Mouse (Mus musculus): ENCODE results near the gene Prkcsh. TPM values are rescaled to one million over a fixed set of nuclear protein-coding genes. Genes with fewer than 3 reads are reported as not detected.
A peak's percentile ranks its signal among the peaks of the same experiment; 100 is the strongest.

Gene Prkcsh
- polyA plus RNA-seq, 1 experiment from 2014 or later: 79.5 TPM

- H3K9ac ChIP-seq: peak overlapping the region; percentile 49
- H3K27me3 ChIP-seq (replicated peaks): peaks cover 26% of the 10 kb centered on the region
- peak overlapping the region; percentile 92 for H3K4me2 ChIP-seq
- peak overlapping the region; percentile 55 for H3K4me3 ChIP-seq
- H3K9me3 ChIP-seq (replicated peaks): no peaks in the 10 kb centered on the region
- H3K4me1 ChIP-seq (replicated peaks): peaks cover 40% of the 10 kb centered on the region
- no peak for ATAC-seq (ENCODE audit: insufficient number of reproducible peaks, low FRiP score)
- under 1% methylated on average over 15 of the region's 15 CpGs for WGBS
- peak overlapping the region; percentile 61 for H3K27ac ChIP-seq (ENCODE audit: poor library complexity, severe bottlenecking)
- peaks cover 18% of the 10 kb centered on the region for H3K36me3 ChIP-seq
Measured at GRCm38 (mm10) chr9:21962010-21962409, 40.6 kb upstream of the Prkcsh start.

GRCm38 (mm10) chr9:21962416-21963059 lies 40.1 kb upstream of the Prkcsh start:
- peak overlapping the region; percentile 61 for H3K27ac ChIP-seq (ENCODE audit: poor library complexity, severe bottlenecking)
- 2% methylated on average over 34 of the region's 34 CpGs for WGBS
- peaks cover 26% of the 10 kb centered on the region for H3K27me3 ChIP-seq (replicated peaks)

GRCm38 (mm10) chr9:21963417-21963816 lies 39.2 kb upstream of the Prkcsh start, which contains the start of gene Epor:
TSS of gene Epor (minus strand) at chr9:21963506.
- Histone ChIP-seq H3K27ac (ENCODE audit: poor library complexity, severe bottlenecking) (peak within 1 kb of the TSS; percentile 61), H3K9me3 (replicated peaks) (no peaks in the 10 kb centered on the region), H3K27me3 (replicated peaks) (peaks cover 26% of the 10 kb centered on the region), H3K4me3 (peak within 1 kb of the TSS; percentile 55), H3K36me3 (peaks cover 10% of the 10 kb centered on the region), H3K4me1 (replicated peaks) (peaks cover 38% of the 10 kb centered on the region), H3K9ac (peak within 1 kb of the TSS; percentile 49), H3K4me2 (peak within 1 kb of the TSS; percentile 92)
- ATAC-seq (ENCODE audit: insufficient number of reproducible peaks, low FRiP score): peak; percentile 89
- WGBS: 5% methylated on average over 8 of the region's 8 CpGs

More at GRCm38 (mm10) chr9:21962416-21963059, 40.1 kb upstream of the Prkcsh start:
- Histone ChIP-seq H3K9me3 (replicated peaks) (no peaks in the 10 kb centered on the region), H3K4me2 (peak overlapping the region; percentile 92), H3K36me3 (peaks cover 14% of the 10 kb centered on the region), H3K9ac (peak overlapping the region; percentile 49), H3K4me1 (replicated peaks) (peaks cover 40% of the 10 kb centered on the region), H3K4me3 (peak overlapping the region; percentile 55)
- ATAC-seq (ENCODE audit: insufficient number of reproducible peaks, low FRiP score): peak; percentile 91

- no peak overlapping the region for H3K4me3 ChIP-seq
- H3K27ac ChIP-seq (ENCODE audit: poor library complexity, severe bottlenecking): no peak overlapping the region
- no peaks in the 10 kb centered on the region for H3K36me3 ChIP-seq
- H3K27me3 ChIP-seq (replicated peaks): no peaks in the 10 kb centered on the region
- H3K4me2 ChIP-seq: no peak overlapping the region
- H3K9ac ChIP-seq: no peak overlapping the region
- no peaks in the 10 kb centered on the region for H3K9me3 ChIP-seq (replicated peaks)
- H3K4me1 ChIP-seq (replicated peaks): peaks cover 3% of the 10 kb centered on the region
- 61% methylated on average over 6 of the region's 6 CpGs for WGBS
- ATAC-seq (ENCODE audit: insufficient number of reproducible peaks, low FRiP score): no peak
Measured at GRCm38 (mm10) chr9:21968883-21969282, 33.7 kb upstream of the Prkcsh start.

- Histone ChIP-seq H3K9me3 (replicated peaks) (no peaks in the 10 kb centered on the region), H3K27me3 (replicated peaks) (no peaks in the 10 kb centered on the region), H3K9ac (no peak overlapping the region), H3K4me3 (no peak overlapping the region), H3K4me2 (no peak overlapping the region), H3K4me1 (replicated peaks) (no peaks in the 10 kb centered on the region), H3K27ac (ENCODE audit: poor library complexity, severe bottlenecking) (no peak overlapping the region), H3K36me3 (no peaks in the 10 kb centered on the region)
- no peak for ATAC-seq (ENCODE audit: insufficient number of reproducible peaks, low FRiP score)
- 85% methylated on average over 4 of the region's 4 CpGs for WGBS
Measured at GRCm38 (mm10) chr9:21969304-21969703, 33.3 kb upstream of the Prkcsh start.

- Histone ChIP-seq H3K27ac (ENCODE audit: poor library complexity, severe bottlenecking) (no peak overlapping the region), H3K27me3 (replicated peaks) (peaks cover 23% of the 10 kb centered on the region), H3K9me3 (replicated peaks) (peaks cover 4% of the 10 kb centered on the region; the same call in 1 of the 2 replicates), H3K4me1 (replicated peaks) (no peaks in the 10 kb centered on the region), H3K36me3 (no peaks in the 10 kb centered on the region), H3K4me3 (no peak overlapping the region), H3K4me2 (no peak overlapping the region), H3K9ac (no peak overlapping the region)
- 87% methylated on average over 10 of the region's 10 CpGs for WGBS
- ATAC-seq (ENCODE audit: insufficient number of reproducible peaks, low FRiP score): no peak
Measured at GRCm38 (mm10) chr9:21976626-21977175, 25.9 kb upstream of the Prkcsh start.

GRCm38 (mm10) chr9:21977331-21977730 lies 25.3 kb upstream of the Prkcsh start:
- ATAC-seq (ENCODE audit: insufficient number of reproducible peaks, low FRiP score): no peak
- Histone ChIP-seq H3K9me3 (replicated peaks) (peaks cover 7% of the 10 kb centered on the region; the same call in 1 of the 2 replicates), H3K27ac (ENCODE audit: poor library complexity, severe bottlenecking) (no peak overlapping the region), H3K27me3 (replicated peaks) (peaks cover 30% of the 10 kb centered on the region), H3K36me3 (no peaks in the 10 kb centered on the region), H3K9ac (no peak overlapping the region), H3K4me1 (replicated peaks) (no peaks in the 10 kb centered on the region), H3K4me2 (no peak overlapping the region), H3K4me3 (no peak overlapping the region)
- 84% methylated on average over 5 of the region's 5 CpGs for WGBS

GRCm38 (mm10) chr9:21977972-21978371 lies 24.6 kb upstream of the Prkcsh start:
- no peak overlapping the region for H3K9ac ChIP-seq
- peaks cover 36% of the 10 kb centered on the region for H3K27me3 ChIP-seq (replicated peaks)
- WGBS: 16% methylated on average over 2 of the region's 2 CpGs
- H3K36me3 ChIP-seq: no peaks in the 10 kb centered on the region
- no peak overlapping the region for H3K27ac ChIP-seq (ENCODE audit: poor library complexity, severe bottlenecking)
- no peak for ATAC-seq (ENCODE audit: insufficient number of reproducible peaks, low FRiP score)
- no peaks in the 10 kb centered on the region for H3K4me1 ChIP-seq (replicated peaks)
- no peak overlapping the region for H3K4me3 ChIP-seq
- H3K9me3 ChIP-seq (replicated peaks): peaks cover 7% of the 10 kb centered on the region; the same call in 1 of the 2 replicates
- H3K4me2 ChIP-seq: no peak overlapping the region

GRCm38 (mm10) chr9:21978398-21979128 lies 24.0 kb upstream of the Prkcsh start:
- H3K4me3 ChIP-seq: no peak overlapping the region
- H3K27me3 ChIP-seq (replicated peaks): peaks cover 41% of the 10 kb centered on the region
- no peak overlapping the region for H3K4me2 ChIP-seq
- peaks cover 7% of the 10 kb centered on the region; the same call in 1 of the 2 replicates for H3K9me3 ChIP-seq (replicated peaks)
- WGBS: 82% methylated on average over 4 of the region's 4 CpGs
- no peak overlapping the region for H3K9ac ChIP-seq
- no peaks in the 10 kb centered on the region for H3K36me3 ChIP-seq
- no peak overlapping the region for H3K27ac ChIP-seq (ENCODE audit: poor library complexity, severe bottlenecking)
- H3K4me1 ChIP-seq (replicated peaks): no peaks in the 10 kb centered on the region
- ATAC-seq (ENCODE audit: insufficient number of reproducible peaks, low FRiP score): no peak

- no peaks in the 10 kb centered on the region for H3K36me3 ChIP-seq
- H3K4me3 ChIP-seq: no peak overlapping the region
- H3K9ac ChIP-seq: no peak overlapping the region
- WGBS: 21% methylated on average over 3 of the region's 3 CpGs
- peaks cover 10% of the 10 kb centered on the region for H3K4me1 ChIP-seq (replicated peaks)
- peaks cover 7% of the 10 kb centered on the region; the same call in 1 of the 2 replicates for H3K9me3 ChIP-seq (replicated peaks)
- H3K27ac ChIP-seq (ENCODE audit: poor library complexity, severe bottlenecking): no peak overlapping the region
- peaks cover 93% of the 10 kb centered on the region for H3K27me3 ChIP-seq (replicated peaks)
- no peak overlapping the region for H3K4me2 ChIP-seq
- no peak for ATAC-seq (ENCODE audit: insufficient number of reproducible peaks, low FRiP score)
Measured at GRCm38 (mm10) chr9:21983911-21984310, 18.7 kb upstream of the Prkcsh start.

Measured in heart, embryonic 12.5 days (tissue).